Mouse (Mus musculus): ENCODE measurements around the gene Ect2. TPM values are rescaled to one million over a fixed set of nuclear protein-coding genes. Genes with fewer than 3 reads are reported as not detected.

Ect2 gene
- total and polyA plus RNA-seq, 3 experiments, result 22.6 to 48.5 (median 31.5) TPM

DNA sequence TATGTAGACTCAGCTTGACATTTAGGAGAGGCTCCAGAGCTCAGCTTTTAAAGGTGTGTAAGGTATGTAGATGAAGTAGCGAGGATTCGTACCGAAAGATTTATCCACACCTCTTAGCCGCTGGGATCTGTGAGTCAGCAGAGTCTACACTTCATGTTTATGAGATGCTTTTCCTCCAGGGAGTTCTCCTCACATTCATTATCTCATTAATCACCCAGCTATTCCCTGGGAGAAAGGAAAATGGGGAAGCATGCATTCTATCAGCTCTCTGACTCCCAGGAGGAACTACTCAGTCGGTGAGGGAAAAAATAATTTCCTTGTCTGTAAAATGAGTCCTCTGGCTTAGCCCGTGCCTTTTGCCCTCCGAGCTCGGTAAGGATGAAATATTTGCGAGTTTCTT, 83.3 kb downstream of the Ect2 start:
- Histone ChIP-seq H3K9me3 (replicated peaks; ENCODE audit: insufficient read depth, low read length) (no peaks in the 10 kb centered on the region), H3K36me3 (ENCODE audit: control insufficient read depth in 1 of 2, insufficient read depth in 2 of 2, low read length in 2 of 2) (peaks cover 0 to 5% of the 10 kb centered on the region in 2 experiments; a peak in 2 of 4 replicates), H3K9ac (ENCODE audit: control insufficient read depth, low read depth, low read length, poor library complexity, severe bottlenecking) (no peak overlapping the region), H3K4me1 (ENCODE audit: control insufficient read depth in 1 of 2, insufficient read depth in 2 of 2, low read length in 2 of 2) (peaks cover 0 to 13% of the 10 kb centered on the region in 2 experiments; a peak in 2 of 4 replicates), H3K4me3 (ENCODE audit: control insufficient read depth in 1 of 2, insufficient read depth in 1 of 2, low read depth in 2 of 2, low read length in 2 of 2) (no peak overlapping the region), H3K79me2 (ENCODE audit: control insufficient read depth, insufficient read depth, low read length, poor library complexity) (no peaks in the 10 kb centered on the region), H3K27me3 (ENCODE audit: control insufficient read depth in 1 of 2, insufficient read depth in 2 of 2, low read length in 2 of 2) (no peaks in the 10 kb centered on the region), H3K27ac (ENCODE audit: control insufficient read depth, low read depth, low read length) (no peak overlapping the region)
- no peak for TF ChIP-seq TCF12 (IDR thresholded peaks at IDR 0.05; ENCODE audit: low read depth, low read length)
- TF ChIP-seq TAL1 (IDR thresholded peaks at IDR 0.05; ENCODE audit: low read length), result no peak
- no peak for TF ChIP-seq MEF2A (IDR thresholded peaks at IDR 0.05; ENCODE audit: extremely low read depth, insufficient replicate concordance, low read depth, low read length, poor library complexity, severe bottlenecking)
- no peak for TF ChIP-seq USF2 (IDR thresholded peaks at IDR 0.05; ENCODE audit: borderline replicate concordance in 1 of 2, insufficient read depth in 1 of 2, low read depth in 1 of 2, low read length in 2 of 2)
- TF ChIP-seq HCFC1 (IDR thresholded peaks at IDR 0.05; ENCODE audit: low read depth, low read length), result no peak
- no peak for TF ChIP-seq CHD2 (IDR thresholded peaks at IDR 0.05; ENCODE audit: low read length)
- no peak for TF ChIP-seq UBTF (IDR thresholded peaks at IDR 0.05; ENCODE audit: borderline replicate concordance, insufficient read depth, low read depth, low read length)
- TF ChIP-seq MXI1 (IDR thresholded peaks at IDR 0.05; ENCODE audit: low read depth, low read length), result no peak
- TF ChIP-seq ZKSCAN1 (IDR thresholded peaks at IDR 0.05; ENCODE audit: low read depth, low read length), result no peak
- TF ChIP-seq ELF1 (IDR thresholded peaks at IDR 0.05; ENCODE audit: low read depth, low read length), result no peak
- no peak for TF ChIP-seq MYB (IDR thresholded peaks at IDR 0.05; ENCODE audit: low read depth, low read length)
- TF ChIP-seq TBP (IDR thresholded peaks at IDR 0.05; ENCODE audit: low read depth, low read length), result no peak
- no peak for TF ChIP-seq NELFE (IDR thresholded peaks at IDR 0.05; ENCODE audit: low read depth, low read length)
- TF ChIP-seq POLR2AphosphoS5 (IDR thresholded peaks at IDR 0.05; ENCODE audit: borderline replicate concordance, low read depth, low read length), result no peak
- TF ChIP-seq POLR2AphosphoS2 (IDR thresholded peaks at IDR 0.05; ENCODE audit: low read length), result no peak
- TF ChIP-seq EP300 (IDR thresholded peaks at IDR 0.05; ENCODE audit: low read depth in 1 of 2, low read length in 2 of 2), result no peak
- no peak for TF ChIP-seq RAD21 (IDR thresholded peaks at IDR 0.05; ENCODE audit: low read depth, low read length)
- TF ChIP-seq GABPA (IDR thresholded peaks at IDR 0.05; ENCODE audit: low read depth, low read length), result no peak
- TF ChIP-seq RCOR1 (IDR thresholded peaks at IDR 0.05; ENCODE audit: low read depth, low read length), result no peak
- no peak for TF ChIP-seq ZC3H11A (IDR thresholded peaks at IDR 0.05; ENCODE audit: low read depth, low read length)
- DNase-seq (ENCODE audit: low read depth, low spot score), result no peak

DNA sequence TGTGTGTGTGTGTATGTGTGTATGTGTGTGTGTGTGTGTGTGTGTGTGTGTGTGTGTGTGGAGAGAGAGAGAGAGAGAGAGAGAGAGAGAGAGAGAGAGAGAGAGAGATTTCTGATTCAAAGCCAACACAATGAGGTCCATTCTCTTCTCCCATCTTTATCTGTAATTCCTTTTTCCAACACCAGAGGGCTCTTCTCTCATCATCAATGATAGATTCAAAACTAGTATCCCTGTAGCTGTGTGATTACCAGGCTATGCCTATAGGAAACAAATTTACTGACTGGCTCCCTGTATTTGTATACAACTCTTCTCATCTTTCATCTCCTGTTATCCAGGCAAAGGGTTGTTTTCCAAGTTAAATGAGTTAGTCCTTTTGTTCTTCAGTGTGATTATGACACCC, 86.5 kb downstream of the Ect2 start:
- Histone ChIP-seq H3K27ac (ENCODE audit: control insufficient read depth, low read depth, low read length) (no peak overlapping the region), H3K27me3 (ENCODE audit: control insufficient read depth in 1 of 2, insufficient read depth in 2 of 2, low read length in 2 of 2) (no peaks in the 10 kb centered on the region), H3K4me1 (ENCODE audit: control insufficient read depth in 1 of 2, insufficient read depth in 2 of 2, low read length in 2 of 2) (no peaks in the 10 kb centered on the region), H3K79me2 (ENCODE audit: control insufficient read depth, insufficient read depth, low read length, poor library complexity) (no peaks in the 10 kb centered on the region), H3K36me3 (ENCODE audit: control insufficient read depth in 1 of 2, insufficient read depth in 2 of 2, low read length in 2 of 2) (no peaks in the 10 kb centered on the region), H3K4me3 (ENCODE audit: control insufficient read depth in 1 of 2, insufficient read depth in 1 of 2, low read depth in 2 of 2, low read length in 2 of 2) (no peak overlapping the region), H3K9ac (ENCODE audit: control insufficient read depth, low read depth, low read length, poor library complexity, severe bottlenecking) (no peak overlapping the region), H3K9me3 (replicated peaks; ENCODE audit: insufficient read depth, low read length) (no peaks in the 10 kb centered on the region)
- peak; percentile 56 for DNase-seq (ENCODE audit: low read depth, low spot score)
- TF ChIP-seq GABPA (IDR thresholded peaks at IDR 0.05; ENCODE audit: low read depth, low read length) (no peak), RAD21 (IDR thresholded peaks at IDR 0.05; ENCODE audit: low read depth, low read length) (peak; percentile 51), SMC3 (IDR thresholded peaks at IDR 0.05; ENCODE audit: low read depth, low read length) (peak; percentile 78), EP300 (IDR thresholded peaks at IDR 0.05; ENCODE audit: low read depth in 1 of 2, low read length in 2 of 2) (no peak), ZC3H11A (IDR thresholded peaks at IDR 0.05; ENCODE audit: low read depth, low read length) (peak; percentile 41), ELF1 (IDR thresholded peaks at IDR 0.05; ENCODE audit: low read depth, low read length) (no peak), CTCF (IDR thresholded peaks at IDR 0.05 in 2 of 3, conservative IDR thresholded peaks at IDR 0.05 in 1 of 3; ENCODE audit: control insufficient read depth in 1 of 3, insufficient read depth in 1 of 3, low read depth in 2 of 3, low read length in 3 of 3, poor library complexity in 1 of 3, severe bottlenecking in 1 of 3) (peak in 2 of 3 experiments; percentile 23 to 60; a peak in 3 of 6 replicates), MAFK (IDR thresholded peaks at IDR 0.05; ENCODE audit: borderline replicate concordance, low read depth, low read length) (no peak)

All from MEL (cell line).